Mouse (Mus musculus): ENCODE measurements around the gene Pi4ka. TPM values are rescaled to one million over a fixed set of nuclear protein-coding genes. Genes with fewer than 3 reads are reported as not detected.

Gene Pi4ka
- 100 to 1,000 TPM; 145 to 157 TPM for total RNA-seq (2023)

DNA sequence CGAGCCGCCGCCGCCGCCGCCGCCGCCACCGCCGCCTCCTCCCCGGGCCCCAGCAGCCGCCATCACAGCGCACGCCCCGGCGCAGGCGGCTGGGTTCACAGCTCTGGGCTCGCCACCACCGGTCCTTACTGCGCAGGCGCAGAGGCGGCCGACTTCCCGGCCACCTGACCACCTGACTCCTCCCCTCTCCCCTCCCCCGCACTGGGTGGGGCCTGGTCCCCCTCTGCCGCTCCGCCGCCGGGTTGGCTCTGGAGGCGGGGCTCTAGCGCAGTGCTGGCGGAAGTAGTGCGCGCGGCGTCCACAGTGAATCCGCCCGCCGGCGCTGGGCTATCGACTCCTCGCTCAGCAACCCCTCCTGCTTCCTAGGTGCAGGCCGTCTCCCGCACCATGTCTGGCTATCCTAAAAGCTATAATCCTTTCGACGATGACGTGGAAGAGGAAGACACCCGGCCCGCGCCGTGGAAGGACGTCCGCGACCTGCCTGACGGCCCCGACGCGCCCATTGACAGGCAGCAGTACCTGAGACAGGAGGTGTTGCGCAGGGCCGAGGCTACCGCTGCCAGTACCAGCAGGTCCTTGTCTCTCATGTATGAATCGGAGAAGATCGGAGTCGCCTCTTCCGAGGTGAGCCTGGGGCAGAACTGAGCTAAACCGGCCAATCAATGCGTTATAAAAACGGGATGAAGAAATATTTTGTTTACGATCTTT lies at the start of gene Pi4ka, which contains the start of gene Snap29:
Gene Pi4ka (minus strand): TSS at position 579 of the 708 bp plus-strand sequence.
Gene Snap29 (plus strand): TSS at position 251 of the 708 bp plus-strand sequence.

DNA sequence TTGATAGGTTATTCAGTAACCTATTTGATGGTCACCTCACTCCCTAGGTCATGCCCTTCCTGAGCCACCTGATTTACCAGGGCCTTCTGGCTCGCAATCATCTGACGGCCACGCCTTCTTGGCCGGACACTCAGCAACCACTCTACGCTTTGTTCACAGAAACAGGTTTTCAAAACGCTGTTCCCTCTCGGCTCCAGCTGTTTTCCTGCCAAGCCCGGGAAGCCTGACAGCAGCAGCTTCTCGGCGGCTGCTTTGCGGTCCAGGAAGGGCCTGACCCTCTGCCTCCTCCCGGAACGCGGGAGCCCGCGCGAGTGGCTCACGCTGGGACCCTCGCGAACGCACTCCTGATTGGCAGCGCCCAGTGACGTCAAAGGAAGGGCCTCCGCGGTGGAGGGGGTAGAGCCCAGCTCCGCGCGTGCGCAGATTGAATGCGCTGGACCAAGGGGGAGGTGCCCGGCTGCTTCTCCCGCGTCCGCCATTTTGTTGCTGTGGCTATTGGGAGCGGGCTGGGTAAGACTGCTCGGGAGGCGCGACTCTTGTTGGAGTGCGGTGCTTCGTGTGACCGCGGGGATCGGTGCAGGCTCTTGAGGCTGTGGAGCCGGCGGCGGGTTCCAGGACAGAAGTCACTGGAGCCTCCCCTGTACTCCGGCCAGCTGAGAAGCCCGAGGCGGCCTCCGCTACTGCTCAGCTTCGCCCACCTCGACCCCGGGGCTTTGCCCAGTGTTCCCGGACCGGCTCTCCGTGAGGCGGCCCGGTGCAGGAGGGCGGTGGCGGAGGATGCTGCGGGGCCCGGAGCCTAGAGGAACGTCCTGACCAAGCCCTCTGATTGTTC lies 45.6 kb upstream of the Pi4ka start, which contains the start of gene Crkl:
Gene Crkl (plus strand): TSS at position 447 of the 832 bp plus-strand sequence.

GRCm38 (mm10) chr16:17331116-17331515 lies 75.0 kb downstream of the Pi4ka start, which contains the start of gene Serpind1:
Gene Serpind1, plus strand, starts transcription at chr16:17331371.

DNA sequence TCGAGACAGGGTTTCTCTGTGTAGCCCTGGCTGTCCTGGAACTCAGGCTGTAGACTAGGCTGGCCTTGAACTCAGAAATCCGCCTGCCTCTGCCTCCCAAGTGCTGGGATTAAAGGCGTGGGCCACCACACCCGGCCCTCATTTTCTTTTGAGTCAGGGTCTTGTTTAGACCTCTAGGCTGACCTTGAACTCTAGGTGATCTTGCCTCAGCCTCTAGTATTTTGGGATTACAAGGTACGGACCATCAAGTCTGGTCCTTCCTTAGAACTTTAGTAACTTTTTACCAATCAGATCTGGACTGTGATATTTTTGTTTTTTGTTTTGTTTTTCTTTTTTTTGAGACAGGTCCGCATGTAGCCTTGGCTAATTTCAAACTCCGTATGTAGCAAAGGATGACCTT lies 130.4 kb downstream of the Pi4ka start, which contains the start of gene Tmem191c:
Gene Tmem191c (plus strand): TSS at position 357 of the 400 bp plus-strand sequence.

GRCm38 (mm10) chr16:17232794-17233701 lies 173.1 kb downstream of the Pi4ka start, which contains the start of gene Hic2:
Gene Hic2, plus strand, starts transcription at chr16:17233572.

Other genes with a start within 250 kb of the Pi4ka start
- gene Ube2l3, start 203.7 kb downstream of the Pi4ka start, total RNA-seq (2023) = 100 to 1,000 TPM; 102 to 103 TPM
- under 1 TPM in 1 of 2 experiments, not detected in 1; 0.09 TPM for gene Rimbp3, start 197.7 kb downstream of the Pi4ka start, total RNA-seq (2023)
- gene Hic2, start 172.7 kb downstream of the Pi4ka start, total RNA-seq (2023) = 1 to 10 TPM; 2.5 to 3.1 TPM
- 10 to 100 TPM; 12.3 to 19.8 TPM for gene Tmem191c, start 130.2 kb downstream of the Pi4ka start, total RNA-seq (2023)
- not detected for gene Serpind1, start 74.9 kb downstream of the Pi4ka start, total RNA-seq (2023)
- 10 to 100 TPM; 68.9 to 71.8 TPM for gene Snap29, start 328 bp downstream of the Pi4ka start, total RNA-seq (2023)
- gene Crkl, start 45.7 kb upstream of the Pi4ka start, total RNA-seq (2023) = 10 to 100 TPM; 53.1 to 60.0 TPM
- not detected for gene Aifm3, start 83.3 kb upstream of the Pi4ka start, total RNA-seq (2023)
- gene Lztr1, start 102.4 kb upstream of the Pi4ka start, total RNA-seq (2023) = 10 to 100 TPM; 66.5 to 67.0 TPM
- gene Thap7, start 124.8 kb upstream of the Pi4ka start, total RNA-seq (2023) = 10 to 100 TPM; 33.2 to 39.1 TPM
- not detected for gene Lrrc74b, start 154.9 kb upstream of the Pi4ka start, total RNA-seq (2023)
- not detected for gene P2rx6, start 155.6 kb upstream of the Pi4ka start, total RNA-seq (2023)
- not detected for gene Slc7a4, start 176.9 kb upstream of the Pi4ka start, total RNA-seq (2023)
- gene Smpd4, start 213.0 kb upstream of the Pi4ka start, total RNA-seq (2023) = 10 to 100 TPM; 48.1 to 61.0 TPM
- gene Ccdc74a, start 240.2 kb upstream of the Pi4ka start, total RNA-seq (2023) = under 1 TPM in 1 of 2 experiments, not detected in 1; 0.52 TPM

Data from B cell, adult 67 days (primary cell).